Mouse (Mus musculus): ENCODE data around the gene Rai1. TPM values are rescaled to one million over a fixed set of nuclear protein-coding genes. Genes with fewer than 3 reads are reported as not detected.

Rai1 gene
- total and polyA plus RNA-seq, 2 experiments from 2014 or later = 21.2 to 60.7 TPM

GRCm38 (mm10) chr11:60224676-60225075, 119.9 kb downstream of the Rai1 start:
- H3K9me3 ChIP-seq (ENCODE audit: low read length) = no peaks in the 10 kb centered on the region
- H3K4me3 ChIP-seq (ENCODE audit: low read depth, low read length) = no peak overlapping the region
- H3K4me1 ChIP-seq (ENCODE audit: insufficient read depth) = peaks cover 9% of the 10 kb centered on the region; the same call in 1 of the 2 replicates
- H3K9ac ChIP-seq = no peak overlapping the region
- no peak overlapping the region for H3K4me2 ChIP-seq (ENCODE audit: low read depth)
- H3K27me3 ChIP-seq (ENCODE audit: insufficient read depth, low read length) = no peaks in the 10 kb centered on the region
- H3K36me3 ChIP-seq (ENCODE audit: insufficient read depth) = peaks cover 21% of the 10 kb centered on the region
- H3K27ac ChIP-seq (ENCODE audit: low read depth, low read length) = no peak overlapping the region
- DNase-seq (no peak), ATAC-seq (no peak)
- 59% methylated on average over 4 of the region's 4 CpGs for WGBS
- TF ChIP-seq CTCF (IDR thresholded peaks at IDR 0.05; ENCODE audit: low read depth) = no peak

GRCm38 (mm10) chr11:60225874-60226273, 121.1 kb downstream of the Rai1 start:
- DNase-seq = no peak
- no peak overlapping the region for H3K27ac ChIP-seq (ENCODE audit: low read depth, low read length)

DNA sequence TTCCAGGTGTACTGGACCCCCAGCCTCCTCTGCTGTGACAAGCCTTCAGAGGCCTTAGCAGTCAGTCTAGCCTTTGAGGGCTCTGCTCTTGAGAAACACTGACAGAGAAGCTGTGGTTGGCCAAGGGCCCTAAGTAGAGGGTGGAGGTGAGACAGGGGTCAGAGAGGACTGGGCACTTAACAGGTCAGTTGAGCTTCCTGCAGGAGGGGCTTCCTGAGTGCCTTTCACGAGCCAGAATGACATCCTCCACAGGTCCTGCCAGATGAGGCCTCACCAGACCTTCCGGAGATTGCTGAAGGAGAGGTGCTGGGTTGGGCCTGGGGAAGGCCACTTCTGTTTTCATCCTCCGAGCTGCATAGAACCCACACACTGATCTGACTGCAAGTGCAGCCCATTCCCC, 123.7 kb downstream of the Rai1 start:
- H3K4me2 ChIP-seq (ENCODE audit: low read depth) = no peak overlapping the region
- no peak overlapping the region for H3K9ac ChIP-seq
- H3K27me3 ChIP-seq (ENCODE audit: insufficient read depth, low read length) = no peaks in the 10 kb centered on the region
- WGBS = 77% methylated on average over 3 of the region's 3 CpGs
- H3K4me3 ChIP-seq (ENCODE audit: low read depth, low read length) = no peak overlapping the region
- H3K27ac ChIP-seq (ENCODE audit: low read depth, low read length) = no peak overlapping the region
- TF ChIP-seq CTCF (IDR thresholded peaks at IDR 0.05; ENCODE audit: low read depth) = no peak
- H3K4me1 ChIP-seq (ENCODE audit: insufficient read depth) = no peaks in the 10 kb centered on the region
- H3K36me3 ChIP-seq (ENCODE audit: insufficient read depth) = peaks cover 31% of the 10 kb centered on the region
- ATAC-seq = no peak
- DNase-seq = no peak
- no peaks in the 10 kb centered on the region for H3K9me3 ChIP-seq (ENCODE audit: low read length)

More at GRCm38 (mm10) chr11:60225874-60226273, 121.1 kb downstream of the Rai1 start:
- no peak for TF ChIP-seq CTCF (IDR thresholded peaks at IDR 0.05; ENCODE audit: low read depth)
- Histone ChIP-seq H3K9me3 (ENCODE audit: low read length) (no peaks in the 10 kb centered on the region), H3K4me3 (ENCODE audit: low read depth, low read length) (no peak overlapping the region), H3K9ac (no peak overlapping the region), H3K4me1 (ENCODE audit: insufficient read depth) (peaks cover 6% of the 10 kb centered on the region; the same call in 1 of the 2 replicates), H3K4me2 (ENCODE audit: low read depth) (no peak overlapping the region), H3K27me3 (ENCODE audit: insufficient read depth, low read length) (no peaks in the 10 kb centered on the region), H3K36me3 (ENCODE audit: insufficient read depth) (peaks cover 30% of the 10 kb centered on the region)
- ATAC-seq = no peak
- WGBS = 73% methylated on average over 1 of the region's 1 CpGs

DNA sequence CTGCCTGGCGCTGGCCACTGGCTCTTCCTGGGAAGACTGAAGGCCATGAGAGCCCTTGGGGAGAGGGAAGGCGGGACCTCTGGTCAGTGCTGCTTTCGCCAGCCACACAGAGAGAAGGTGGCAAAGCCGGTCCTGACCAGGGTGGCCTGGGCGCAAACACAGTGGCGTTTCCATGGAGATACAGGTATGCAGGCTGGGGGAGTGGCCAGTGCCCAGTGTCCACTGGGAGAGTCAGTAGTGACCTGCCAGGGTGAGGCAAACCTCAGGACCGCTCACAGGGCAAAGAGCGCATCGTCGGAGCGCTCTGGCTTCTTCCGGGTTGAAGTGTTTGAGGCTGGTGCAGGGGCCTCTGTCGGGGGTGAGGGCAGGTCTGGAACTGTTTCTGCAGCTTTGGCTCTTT, 125.0 kb downstream of the Rai1 start:
- ATAC-seq = no peak
- DNase-seq = no peak
- Histone ChIP-seq H3K36me3 (ENCODE audit: insufficient read depth) (peaks cover 31% of the 10 kb centered on the region), H3K27me3 (ENCODE audit: insufficient read depth, low read length) (no peaks in the 10 kb centered on the region), H3K9me3 (ENCODE audit: low read length) (no peaks in the 10 kb centered on the region), H3K4me2 (ENCODE audit: low read depth) (no peak overlapping the region), H3K9ac (no peak overlapping the region), H3K27ac (ENCODE audit: low read depth, low read length) (no peak overlapping the region), H3K4me1 (ENCODE audit: insufficient read depth) (no peaks in the 10 kb centered on the region), H3K4me3 (ENCODE audit: low read depth, low read length) (no peak overlapping the region)
- 78% methylated on average over 13 of the region's 13 CpGs for WGBS
- TF ChIP-seq CTCF (IDR thresholded peaks at IDR 0.05; ENCODE audit: low read depth) = no peak

GRCm38 (mm10) chr11:60230512-60230911, 125.7 kb downstream of the Rai1 start:
- ATAC-seq (no peak), DNase-seq (no peak)
- no peaks in the 10 kb centered on the region for H3K4me1 ChIP-seq (ENCODE audit: insufficient read depth)
- H3K27ac ChIP-seq (ENCODE audit: low read depth, low read length) = no peak overlapping the region
- 94% methylated on average over 7 of the region's 7 CpGs for WGBS
- H3K9me3 ChIP-seq (ENCODE audit: low read length) = no peaks in the 10 kb centered on the region
- H3K36me3 ChIP-seq (ENCODE audit: insufficient read depth) = peaks cover 31% of the 10 kb centered on the region
- no peaks in the 10 kb centered on the region for H3K27me3 ChIP-seq (ENCODE audit: insufficient read depth, low read length)
- H3K9ac ChIP-seq = no peak overlapping the region
- no peak overlapping the region for H3K4me3 ChIP-seq (ENCODE audit: low read depth, low read length)
- TF ChIP-seq CTCF (IDR thresholded peaks at IDR 0.05; ENCODE audit: low read depth) = no peak
- H3K4me2 ChIP-seq (ENCODE audit: low read depth) = no peak overlapping the region

- Histone ChIP-seq H3K27ac (ENCODE audit: low read depth, low read length) (no peak overlapping the region), H3K9ac (no peak overlapping the region), H3K36me3 (ENCODE audit: insufficient read depth) (peaks cover 39% of the 10 kb centered on the region), H3K4me1 (ENCODE audit: insufficient read depth) (no peaks in the 10 kb centered on the region), H3K4me2 (ENCODE audit: low read depth) (no peak overlapping the region), H3K27me3 (ENCODE audit: insufficient read depth, low read length) (no peaks in the 10 kb centered on the region), H3K4me3 (ENCODE audit: low read depth, low read length) (no peak overlapping the region), H3K9me3 (ENCODE audit: low read length) (no peaks in the 10 kb centered on the region)
- 68% methylated on average over 3 of the region's 3 CpGs for WGBS
- no peak for TF ChIP-seq CTCF (IDR thresholded peaks at IDR 0.05; ENCODE audit: low read depth)
- DNase-seq (no peak), ATAC-seq (no peak)
Observed at GRCm38 (mm10) chr11:60231326-60231725, 126.5 kb downstream of the Rai1 start.

DNA sequence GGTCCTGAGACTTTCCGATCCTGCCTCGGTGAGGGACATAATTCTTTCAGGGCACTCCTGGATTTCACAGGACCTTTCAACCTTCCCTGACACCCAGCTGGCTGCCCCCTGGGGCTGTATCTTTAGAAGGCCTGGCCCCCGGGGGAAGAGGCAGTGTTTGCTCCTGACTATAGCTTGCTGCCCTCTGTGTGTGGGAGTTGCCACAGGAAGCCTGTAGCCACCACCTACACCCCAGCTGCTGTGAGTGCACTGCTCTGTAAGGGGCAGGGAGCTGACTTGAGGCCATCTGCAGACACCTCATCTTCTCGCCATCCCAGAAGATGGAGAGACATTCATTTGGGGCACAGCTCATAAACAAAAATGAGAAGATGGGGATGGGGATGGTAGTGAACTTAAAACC, 127.1 kb downstream of the Rai1 start:
- Histone ChIP-seq H3K27ac (ENCODE audit: low read depth, low read length) (no peak overlapping the region), H3K4me1 (ENCODE audit: insufficient read depth) (no peaks in the 10 kb centered on the region), H3K9ac (no peak overlapping the region), H3K9me3 (ENCODE audit: low read length) (no peaks in the 10 kb centered on the region), H3K4me3 (ENCODE audit: low read depth, low read length) (no peak overlapping the region), H3K4me2 (ENCODE audit: low read depth) (no peak overlapping the region), H3K27me3 (ENCODE audit: insufficient read depth, low read length) (no peaks in the 10 kb centered on the region), H3K36me3 (ENCODE audit: insufficient read depth) (peaks cover 44% of the 10 kb centered on the region)
- no peak for TF ChIP-seq CTCF (IDR thresholded peaks at IDR 0.05; ENCODE audit: low read depth)
- WGBS = 65% methylated on average over 4 of the region's 4 CpGs
- no peak for ATAC-seq
- no peak for DNase-seq
